ENCODE assay signal across 38 mouse cellular contexts in genomic region chr4:155658961-155659360, GRCm38 (mm10). TPM values are rescaled to one million over a fixed set of nuclear protein-coding genes. Genes with fewer than 3 reads are reported as not detected.
"Had no signal": no experiment of that assay in that cellular context is flagged by ENCODE, and none has a peak within 500 bp of the region (broad histone marks: within the 10 kb centered on the region; RNA-seq: fewer than 3 reads in every experiment).

No protein-coding gene starts in this region.

- H3K4me3 ChIP-seq: heart, embryonic 13.5 days; heart, embryonic 15.5 days; hindbrain, embryonic 13.5 days; hindbrain, embryonic 15.5 days; intestine, embryonic 15.5 days; layer of hippocampus, adult 2 months; left cerebral cortex, adult 2 months; limb, embryonic 13.5 days; limb, embryonic 15.5 days; liver, embryonic 12.5 days had no signal

- DNase-seq: gastrocnemius, postnatal 10 days; gastrocnemius, postnatal 36 days; heart, adult 18-20 months; kidney, adult 18-20 months; kidney, adult 8-10 months; kidney, postnatal 10 days; kidney, postnatal 4 days; lung, adult 18-20 months had no signal

- H3K9me3 ChIP-seq: heart, embryonic 13.5 days; heart, embryonic 15.5 days; hindbrain, embryonic 13.5 days; hindbrain, embryonic 15.5 days; intestine, embryonic 15.5 days; limb, embryonic 13.5 days; limb, embryonic 15.5 days; liver, embryonic 12.5 days had no signal

- H3K36me3 ChIP-seq: liver, embryonic 12.5 days had no signal

- H3K27ac ChIP-seq: heart, embryonic 13.5 days; heart, embryonic 15.5 days; hindbrain, embryonic 13.5 days; hindbrain, embryonic 15.5 days; intestine, embryonic 15.5 days; layer of hippocampus, adult 2 months; left cerebral cortex, adult 2 months; limb, embryonic 13.5 days; limb, embryonic 15.5 days; liver, embryonic 12.5 days; liver, embryonic 14.5 days had no signal

RNA-seq across cellular contexts. Expression of gene Mmp23, which starts 5.8 kb away (rescaled TPM):
- total RNA-seq: hematopoietic stem cell, adult 5-6 weeks had no signal
- polyA plus RNA-seq: inflammation-experienced regulatory T-cells, adult 6 months had no signal

RNA-seq across cellular contexts. Expression of gene Gm10563, which starts 13.8 kb away (rescaled TPM):
- total RNA-seq: gastrocnemius, adult 18-20 months; gastrocnemius, postnatal 10 days; gastrocnemius, postnatal 36 days; heart, adult 18-20 months; heart, adult 8-10 months; heart, postnatal 25 days; hematopoietic stem cell, adult 5-6 weeks; layer of hippocampus, adult 2 months; layer of hippocampus, postnatal 10 days; layer of hippocampus, postnatal 25 days; left cerebral cortex, adult 2 months; left cerebral cortex, postnatal 14 days; left cerebral cortex, postnatal 36 days; liver, adult 2 months had no signal
- polyA plus RNA-seq: gonadal fat pad, adult 2 months; heart, embryonic 11.5 days; heart, embryonic 13.5 days; heart, embryonic 15.5 days; heart, postnatal 0 days; hindbrain, embryonic 11.5 days; hindbrain, embryonic 13.5 days; hindbrain, embryonic 15.5 days; intestine, embryonic 15.5 days; intestine, postnatal 0 days; kidney, embryonic 14.5 days; kidney, embryonic 16.5 days; limb, embryonic 11.5 days; limb, embryonic 13.5 days; limb, embryonic 15.5 days; liver, adult 2 months; liver, embryonic 12.5 days; liver, embryonic 14.5 days; liver, embryonic 16.5 days had no signal
